Mouse (Mus musculus): ENCODE measurements around the gene Zfp1. TPM values are rescaled to one million over a fixed set of nuclear protein-coding genes. Genes with fewer than 3 reads are reported as not detected.

The Zfp1 gene
- polyA plus RNA-seq, 1 experiment = 11.1 TPM

DNA sequence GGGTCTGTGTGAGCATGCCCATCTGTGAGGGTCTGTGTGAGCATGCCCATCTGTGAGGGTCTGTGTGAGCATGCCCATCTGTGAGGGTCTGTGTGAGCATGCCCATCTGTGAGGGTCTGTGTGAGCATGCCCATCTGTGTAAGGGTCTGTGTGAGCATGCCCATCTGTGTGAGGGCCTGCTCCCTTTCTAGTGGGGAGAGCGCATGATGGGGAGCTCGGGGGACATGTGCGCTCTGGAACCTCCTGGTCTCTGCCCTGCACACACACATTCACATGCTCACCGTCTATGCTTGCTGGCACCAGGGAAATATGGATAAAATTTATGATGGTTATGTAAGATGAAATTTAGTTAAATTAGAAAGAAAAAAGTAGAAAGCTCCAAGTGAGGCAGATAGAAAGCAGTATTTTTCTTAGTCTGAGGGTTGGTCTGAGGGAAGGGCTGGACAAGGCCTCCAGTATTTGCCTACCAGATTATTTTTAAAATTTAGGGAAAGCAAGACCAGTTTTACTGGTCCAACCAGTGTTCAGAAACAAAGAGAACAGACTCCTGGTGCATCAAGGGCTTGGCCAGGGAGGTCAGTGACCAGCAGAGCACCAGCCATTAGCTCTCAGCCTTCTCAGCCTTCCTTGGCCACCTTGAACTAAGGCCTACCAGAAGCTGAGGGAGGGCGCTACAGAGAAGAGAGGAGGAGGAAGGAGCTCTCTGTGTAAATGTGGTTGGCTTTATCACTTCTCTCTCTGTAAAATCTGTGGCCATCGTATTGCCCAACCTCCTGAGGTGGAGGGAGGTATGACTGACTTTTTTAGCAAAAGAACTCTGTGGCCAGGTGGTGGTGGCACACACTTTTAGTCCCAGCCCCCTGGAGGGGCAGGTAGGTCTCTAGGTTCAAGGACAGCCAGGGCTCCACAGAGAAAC is 28.2 kb upstream of the Zfp1 start:
- Histone ChIP-seq H3K27ac (ENCODE audit: control insufficient read depth, insufficient read depth, low read length) (no peak overlapping the region), H3K36me3 (ENCODE audit: control insufficient read depth, insufficient read depth, low read length) (peaks cover 23% of the 10 kb centered on the region), H3K27me3 (ENCODE audit: control insufficient read depth, insufficient read depth, low read length) (no peaks in the 10 kb centered on the region), H3K4me3 (ENCODE audit: control insufficient read depth, insufficient read depth, low read length) (no peak overlapping the region), H3K4me1 (replicated peaks; ENCODE audit: control insufficient read depth, insufficient read depth, low read length) (peaks cover 11% of the 10 kb centered on the region)
- no peak for TF ChIP-seq CTCF (IDR thresholded peaks at IDR 0.05; ENCODE audit: borderline replicate concordance, control insufficient read depth, extremely low read depth, insufficient read depth, low read length, poor library complexity)
- TF ChIP-seq POLR2A (IDR thresholded peaks at IDR 0.05; ENCODE audit: control insufficient read depth, extremely low read depth, insufficient read depth, low read length, poor library complexity) = no peak
- WGBS = 84% methylated on average over 6 of the region's 6 CpGs
- DNase-seq = no peak

DNA sequence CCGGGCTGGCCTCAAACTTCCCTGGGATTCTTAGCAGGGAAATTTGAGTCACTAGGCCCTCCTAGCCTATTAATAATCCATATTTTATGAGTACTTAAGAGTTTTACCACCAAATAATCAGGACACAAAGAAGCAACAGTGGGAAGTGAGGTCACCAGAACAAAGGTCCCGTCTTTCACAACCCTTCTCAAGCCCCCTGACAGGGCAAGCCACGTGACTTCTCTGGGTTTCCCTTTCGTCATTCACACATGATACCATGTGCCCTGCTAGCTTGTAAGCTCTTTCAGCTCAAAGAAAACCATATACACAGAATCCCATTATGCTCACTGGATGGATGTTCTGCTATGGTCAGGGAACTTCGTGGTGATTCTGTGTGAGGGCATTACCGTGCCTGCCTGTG is 25.4 kb upstream of the Zfp1 start:
- no peak for DNase-seq
- peaks cover 21% of the 10 kb centered on the region for H3K4me1 ChIP-seq (replicated peaks; ENCODE audit: control insufficient read depth, insufficient read depth, low read length)
- H3K36me3 ChIP-seq (ENCODE audit: control insufficient read depth, insufficient read depth, low read length) = peaks cover 32% of the 10 kb centered on the region
- H3K27ac ChIP-seq (ENCODE audit: control insufficient read depth, insufficient read depth, low read length) = no peak overlapping the region
- no peak for TF ChIP-seq POLR2A (IDR thresholded peaks at IDR 0.05; ENCODE audit: control insufficient read depth, extremely low read depth, insufficient read depth, low read length, poor library complexity)
- no peak for TF ChIP-seq CTCF (IDR thresholded peaks at IDR 0.05; ENCODE audit: borderline replicate concordance, control insufficient read depth, extremely low read depth, insufficient read depth, low read length, poor library complexity)
- H3K27me3 ChIP-seq (ENCODE audit: control insufficient read depth, insufficient read depth, low read length) = no peaks in the 10 kb centered on the region
- no peak overlapping the region for H3K4me3 ChIP-seq (ENCODE audit: control insufficient read depth, insufficient read depth, low read length)
- 69% methylated on average over 6 of the region's 6 CpGs for WGBS

- no peak overlapping the region for H3K4me3 ChIP-seq (ENCODE audit: control insufficient read depth, insufficient read depth, low read length)
- no peaks in the 10 kb centered on the region for H3K27me3 ChIP-seq (ENCODE audit: control insufficient read depth, insufficient read depth, low read length)
- TF ChIP-seq POLR2A (IDR thresholded peaks at IDR 0.05; ENCODE audit: control insufficient read depth, extremely low read depth, insufficient read depth, low read length, poor library complexity) (no peak), CTCF (IDR thresholded peaks at IDR 0.05; ENCODE audit: borderline replicate concordance, control insufficient read depth, extremely low read depth, insufficient read depth, low read length, poor library complexity) (no peak)
- no peak overlapping the region for H3K27ac ChIP-seq (ENCODE audit: control insufficient read depth, insufficient read depth, low read length)
- peaks cover 25% of the 10 kb centered on the region for H3K4me1 ChIP-seq (replicated peaks; ENCODE audit: control insufficient read depth, insufficient read depth, low read length)
- DNase-seq = no peak
- WGBS = 97% methylated on average over 4 of the region's 4 CpGs
- H3K36me3 ChIP-seq (ENCODE audit: control insufficient read depth, insufficient read depth, low read length) = peaks cover 32% of the 10 kb centered on the region
Observed at GRCm38 (mm10) chr8:111618273-111618672, 24.9 kb upstream of the Zfp1 start.

GRCm38 (mm10) chr8:111619936-111620335 is 23.3 kb upstream of the Zfp1 start:
- TF ChIP-seq CTCF (IDR thresholded peaks at IDR 0.05; ENCODE audit: borderline replicate concordance, control insufficient read depth, extremely low read depth, insufficient read depth, low read length, poor library complexity) (no peak), POLR2A (IDR thresholded peaks at IDR 0.05; ENCODE audit: control insufficient read depth, extremely low read depth, insufficient read depth, low read length, poor library complexity) (no peak)
- peaks cover 39% of the 10 kb centered on the region for H3K4me1 ChIP-seq (replicated peaks; ENCODE audit: control insufficient read depth, insufficient read depth, low read length)
- H3K4me3 ChIP-seq (ENCODE audit: control insufficient read depth, insufficient read depth, low read length) = no peak overlapping the region
- WGBS = 3% methylated on average over 1 of the region's 1 CpGs
- DNase-seq = no peak
- H3K36me3 ChIP-seq (ENCODE audit: control insufficient read depth, insufficient read depth, low read length) = peaks cover 34% of the 10 kb centered on the region
- H3K27me3 ChIP-seq (ENCODE audit: control insufficient read depth, insufficient read depth, low read length) = no peaks in the 10 kb centered on the region
- H3K27ac ChIP-seq (ENCODE audit: control insufficient read depth, insufficient read depth, low read length) = no peak overlapping the region

GRCm38 (mm10) chr8:111622104-111622503 is 21.1 kb upstream of the Zfp1 start:
- Histone ChIP-seq H3K27me3 (ENCODE audit: control insufficient read depth, insufficient read depth, low read length) (no peaks in the 10 kb centered on the region), H3K4me1 (replicated peaks; ENCODE audit: control insufficient read depth, insufficient read depth, low read length) (peaks cover 54% of the 10 kb centered on the region), H3K4me3 (ENCODE audit: control insufficient read depth, insufficient read depth, low read length) (no peak overlapping the region), H3K27ac (ENCODE audit: control insufficient read depth, insufficient read depth, low read length) (no peak overlapping the region), H3K36me3 (ENCODE audit: control insufficient read depth, insufficient read depth, low read length) (peaks cover 34% of the 10 kb centered on the region)
- TF ChIP-seq POLR2A (IDR thresholded peaks at IDR 0.05; ENCODE audit: control insufficient read depth, extremely low read depth, insufficient read depth, low read length, poor library complexity) = no peak
- no peak for TF ChIP-seq CTCF (IDR thresholded peaks at IDR 0.05; ENCODE audit: borderline replicate concordance, control insufficient read depth, extremely low read depth, insufficient read depth, low read length, poor library complexity)
- WGBS = 98% methylated on average over 3 of the region's 3 CpGs
- DNase-seq = no peak

GRCm38 (mm10) chr8:111622553-111622952 is 20.6 kb upstream of the Zfp1 start:
- no peak overlapping the region for H3K27ac ChIP-seq (ENCODE audit: control insufficient read depth, insufficient read depth, low read length)
- no peak overlapping the region for H3K4me3 ChIP-seq (ENCODE audit: control insufficient read depth, insufficient read depth, low read length)
- no peak for TF ChIP-seq POLR2A (IDR thresholded peaks at IDR 0.05; ENCODE audit: control insufficient read depth, extremely low read depth, insufficient read depth, low read length, poor library complexity)
- TF ChIP-seq CTCF (IDR thresholded peaks at IDR 0.05; ENCODE audit: borderline replicate concordance, control insufficient read depth, extremely low read depth, insufficient read depth, low read length, poor library complexity) = no peak
- peaks cover 34% of the 10 kb centered on the region for H3K36me3 ChIP-seq (ENCODE audit: control insufficient read depth, insufficient read depth, low read length)
- DNase-seq = no peak
- WGBS = 95% methylated on average over 10 of the region's 10 CpGs
- peaks cover 59% of the 10 kb centered on the region for H3K4me1 ChIP-seq (replicated peaks; ENCODE audit: control insufficient read depth, insufficient read depth, low read length)
- H3K27me3 ChIP-seq (ENCODE audit: control insufficient read depth, insufficient read depth, low read length) = no peaks in the 10 kb centered on the region
